Mouse (Mus musculus) neural tube, embryonic 13.5 days (tissue): ENCODE data around the gene Zranb3. TPM values are rescaled to one million over a fixed set of nuclear protein-coding genes. Genes with fewer than 3 reads are reported as not detected.

Experiments
- ATAC-seq: fragments of 200-750 bp; cut with Nextera tagmentation; 2 replicates; pipeline ENCODE4 v1.8.0; 2017; ENCODE audit warnings: low read depth, mild to moderate bottlenecking, moderate TSS enrichment, moderate library complexity
- H3K27ac ChIP-seq: fragments of 300-500 bp; sonication (generic); replicated peaks from 2 replicates; pipeline ENCODE4 v1.5.1; 2015; ENCODE audit warnings: moderate library complexity, mild to moderate bottlenecking, inconsistent platforms
- H3K27me3 ChIP-seq: fragments of 300-500 bp; sonication (generic); 2 replicates; pipeline ENCODE4 v1.6.1; 2015; ENCODE audit warnings: mild to moderate bottlenecking, inconsistent platforms
- H3K36me3 ChIP-seq: fragments of 300-500 bp; sonication (generic); 2 replicates; pipeline ENCODE4 v1.6.1; 2015; ENCODE audit warnings: mild to moderate bottlenecking, inconsistent platforms
- H3K4me1 ChIP-seq: fragments of 300-500 bp; sonication (generic); replicated peaks from 2 replicates; pipeline ENCODE4 v1.6.1; 2015; ENCODE audit warnings: inconsistent platforms
- H3K4me2 ChIP-seq: fragments of 300-500 bp; sonication (generic); 2 replicates; pipeline ENCODE4 v1.6.1; 2015; ENCODE audit warnings: inconsistent platforms, mild to moderate bottlenecking, moderate library complexity
- H3K4me3 ChIP-seq: fragments of 300-500 bp; sonication (generic); 2 replicates; pipeline ENCODE4 v1.5.1; 2015; ENCODE audit warnings: mild to moderate bottlenecking, inconsistent platforms
- H3K9ac ChIP-seq: fragments of 300-500 bp; sonication (generic); 2 replicates; pipeline ENCODE4 v1.6.1; 2015; ENCODE audit warnings: moderate library complexity, mild to moderate bottlenecking, inconsistent platforms
- H3K9me3 ChIP-seq: fragments of 300-500 bp; sonication (generic); 2 replicates; pipeline ENCODE4 v1.6.1; 2016; ENCODE audit warnings: inconsistent platforms
- WGBS: fragments of 180-500 bp; shearing (Covaris S2); methylation state at CpG from one replicate; pipeline ENCODE4 v1.1.7; 2015; 5-methylcytosine and 5-hydroxymethylcytosine counted together
- polyA plus RNA-seq: library from polyadenylated mRNA; unstranded; fragments of >200 nt; fragmentation: Nextera tagmentation; extraction: Ambion mirVana; gene quantifications from 2 replicates; pipeline ENCODE4 v1.2.1, GENCODE M21; 2015

Gene Zranb3
- polyA plus RNA-seq, 1 experiment from 2014 or later: 3.4 TPM

DNA sequence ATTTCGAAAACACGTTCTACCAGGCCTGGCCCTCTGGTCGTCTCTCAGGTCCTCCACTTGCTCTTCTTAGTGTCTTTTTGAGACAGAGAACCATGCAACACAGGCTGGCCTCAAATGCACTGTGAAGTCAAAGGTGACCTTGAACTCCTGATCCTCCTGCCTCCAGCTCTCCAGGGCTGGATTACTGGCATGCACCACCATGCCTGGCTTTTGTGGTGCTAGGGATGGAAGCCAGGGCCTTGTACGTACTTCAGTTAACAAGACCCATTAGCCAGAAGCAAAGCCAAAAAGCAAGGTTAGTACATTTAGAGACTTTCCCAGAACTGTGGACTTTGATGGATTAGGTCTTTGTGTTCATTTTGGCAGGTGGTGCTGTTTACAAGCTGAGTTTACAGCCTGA lies 150.6 kb downstream of the Zranb3 start:
- no peak overlapping the region for H3K4me2 ChIP-seq
- WGBS: 83% methylated on average over 4 of the region's 4 CpGs
- no peaks in the 10 kb centered on the region for H3K36me3 ChIP-seq
- no peaks in the 10 kb centered on the region for H3K27me3 ChIP-seq
- no peaks in the 10 kb centered on the region for H3K4me1 ChIP-seq
- no peak overlapping the region for H3K27ac ChIP-seq
- ATAC-seq: no peak
- H3K4me3 ChIP-seq: no peak overlapping the region
- H3K9ac ChIP-seq: no peak overlapping the region
- H3K9me3 ChIP-seq: peaks cover 5% of the 10 kb centered on the region; the same call in 1 of the 2 replicates

DNA sequence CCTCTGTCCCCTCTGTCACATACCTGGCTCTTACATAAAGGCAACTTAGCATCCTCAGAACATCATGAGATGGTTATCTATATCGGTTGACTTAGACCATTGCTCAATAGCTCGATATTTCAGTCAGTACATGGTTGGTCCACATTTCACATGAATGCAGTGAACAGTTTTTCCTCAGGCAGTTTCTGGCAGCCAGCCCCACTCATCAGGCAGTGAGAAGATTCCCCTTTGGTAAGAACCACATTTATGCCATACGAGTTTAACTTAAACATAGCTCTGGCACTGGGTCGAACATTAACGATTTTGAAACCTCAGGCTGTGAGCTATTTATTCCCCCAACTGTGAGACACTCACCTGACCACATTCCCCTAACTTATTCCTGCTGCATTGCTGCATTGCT lies 154.1 kb downstream of the Zranb3 start:
- H3K4me1 ChIP-seq: no peaks in the 10 kb centered on the region
- ATAC-seq: no peak
- H3K4me3 ChIP-seq: no peak overlapping the region
- WGBS: 96% methylated on average over 5 of the region's 5 CpGs
- no peak overlapping the region for H3K27ac ChIP-seq
- H3K36me3 ChIP-seq: peaks cover 11% of the 10 kb centered on the region
- H3K27me3 ChIP-seq: no peaks in the 10 kb centered on the region
- H3K9me3 ChIP-seq: peaks cover 5% of the 10 kb centered on the region; the same call in 1 of the 2 replicates
- no peak overlapping the region for H3K4me2 ChIP-seq
- no peak overlapping the region for H3K9ac ChIP-seq

DNA sequence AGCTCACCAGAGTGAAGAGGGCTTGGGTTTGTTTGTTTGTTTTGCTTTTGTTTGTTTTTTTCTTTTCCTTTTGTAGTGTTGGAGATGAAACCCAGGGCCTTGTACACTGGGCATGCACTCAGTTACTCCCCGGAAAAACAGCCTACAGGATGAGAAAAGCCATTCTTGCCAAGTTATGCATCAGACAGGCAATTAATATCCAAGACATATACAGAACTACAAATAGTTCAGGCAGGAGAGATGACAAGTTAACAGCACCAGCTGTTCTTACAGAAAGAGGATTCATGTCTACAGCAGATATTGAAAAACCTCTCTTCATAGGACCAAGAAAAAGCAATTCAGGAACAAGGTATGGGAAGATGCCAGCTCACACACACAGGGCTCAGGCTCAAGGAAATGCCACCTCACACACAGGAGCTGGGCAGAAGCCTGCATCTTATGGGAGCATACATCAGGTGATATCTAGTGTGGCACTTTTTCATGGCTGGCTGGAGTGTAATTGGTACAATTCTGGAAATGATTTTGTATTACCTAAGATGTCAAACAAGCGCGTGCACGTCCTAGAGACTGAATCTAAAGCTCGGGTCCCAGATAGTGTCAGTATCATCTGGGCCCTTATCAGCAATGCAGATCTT lies 156.1 kb downstream of the Zranb3 start:
- 94% methylated on average over 5 of the region's 5 CpGs for WGBS
- Histone ChIP-seq H3K9me3 (peaks cover 5% of the 10 kb centered on the region; the same call in 1 of the 2 replicates), H3K9ac (no peak overlapping the region), H3K27ac (no peak overlapping the region), H3K4me2 (no peak overlapping the region), H3K36me3 (peaks cover 30% of the 10 kb centered on the region), H3K27me3 (no peaks in the 10 kb centered on the region), H3K4me3 (no peak overlapping the region), H3K4me1 (no peaks in the 10 kb centered on the region)
- no peak for ATAC-seq

DNA sequence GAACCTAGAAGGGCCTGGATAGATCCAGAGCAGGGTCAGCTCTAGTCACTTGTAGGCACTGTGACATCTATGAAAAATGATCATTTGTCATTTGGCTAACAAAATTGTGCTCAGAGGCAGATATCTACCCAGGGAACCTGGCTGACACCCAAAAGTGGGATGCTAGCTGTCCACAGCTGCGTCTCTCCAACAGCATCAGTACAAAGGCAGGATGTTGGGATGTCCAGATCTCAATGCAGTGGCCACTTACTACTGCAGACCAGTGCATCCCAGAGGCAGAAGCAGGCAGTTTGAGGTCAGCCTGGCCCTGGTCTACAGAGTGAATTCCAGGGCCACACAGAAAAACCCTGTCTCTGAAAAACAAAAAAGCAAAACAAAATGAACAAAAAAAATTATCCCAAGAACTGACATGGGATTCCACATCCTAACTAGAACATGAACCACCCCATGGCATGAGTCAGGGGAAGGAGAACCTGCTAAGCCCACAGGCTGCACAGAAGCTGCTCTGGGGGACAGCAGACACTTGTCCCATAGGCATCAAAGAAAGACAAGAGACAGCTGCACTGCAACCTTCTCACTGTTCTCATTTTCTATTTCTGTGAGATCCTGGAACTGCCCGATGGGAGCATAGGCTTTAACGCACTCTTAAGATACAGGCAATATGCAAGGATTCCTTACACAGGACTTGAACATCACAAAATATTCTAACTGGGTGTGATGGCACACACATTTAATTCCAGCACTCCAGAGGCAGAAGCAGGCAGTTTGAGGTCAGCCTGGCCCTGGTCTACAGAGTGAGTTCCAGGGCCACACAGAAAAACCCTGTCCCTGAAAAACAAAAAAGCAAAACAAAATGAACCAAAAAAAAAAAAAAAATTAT lies 156.9 kb downstream of the Zranb3 start:
- H3K4me3 ChIP-seq: no peak overlapping the region
- 83% methylated on average over 3 of the region's 3 CpGs for WGBS
- peaks cover 5% of the 10 kb centered on the region; the same call in 1 of the 2 replicates for H3K9me3 ChIP-seq
- H3K36me3 ChIP-seq: peaks cover 38% of the 10 kb centered on the region
- H3K4me1 ChIP-seq: no peaks in the 10 kb centered on the region
- no peaks in the 10 kb centered on the region for H3K27me3 ChIP-seq
- no peak for ATAC-seq
- no peak overlapping the region for H3K9ac ChIP-seq
- H3K27ac ChIP-seq: no peak overlapping the region
- no peak overlapping the region for H3K4me2 ChIP-seq

DNA sequence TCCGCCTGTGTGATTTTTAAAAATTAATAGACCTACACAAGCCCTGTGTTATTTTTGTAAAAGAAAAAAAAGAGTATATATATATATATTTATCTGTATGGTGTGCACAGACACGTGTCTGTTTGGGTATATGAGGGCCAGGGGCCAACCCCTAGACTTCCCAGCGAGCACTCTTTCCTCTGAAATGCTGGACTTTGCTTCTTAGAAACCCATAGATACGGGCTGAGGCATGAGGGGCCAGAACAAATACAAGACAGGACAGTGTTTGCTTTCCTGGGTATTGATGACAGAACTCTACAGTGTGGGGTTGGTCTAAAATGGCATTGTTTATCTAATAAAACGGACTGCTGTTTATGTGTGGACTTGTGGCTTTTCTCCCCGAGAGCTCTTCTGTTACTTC lies 159.3 kb downstream of the Zranb3 start:
- Histone ChIP-seq H3K4me1 (no peaks in the 10 kb centered on the region), H3K4me3 (no peak overlapping the region), H3K9me3 (peaks cover 5% of the 10 kb centered on the region; the same call in 1 of the 2 replicates), H3K27me3 (no peaks in the 10 kb centered on the region), H3K4me2 (no peak overlapping the region), H3K9ac (no peak overlapping the region), H3K27ac (no peak overlapping the region), H3K36me3 (peaks cover 63% of the 10 kb centered on the region)
- no peak for ATAC-seq
- WGBS: 86% methylated on average over 6 of the region's 6 CpGs

DNA sequence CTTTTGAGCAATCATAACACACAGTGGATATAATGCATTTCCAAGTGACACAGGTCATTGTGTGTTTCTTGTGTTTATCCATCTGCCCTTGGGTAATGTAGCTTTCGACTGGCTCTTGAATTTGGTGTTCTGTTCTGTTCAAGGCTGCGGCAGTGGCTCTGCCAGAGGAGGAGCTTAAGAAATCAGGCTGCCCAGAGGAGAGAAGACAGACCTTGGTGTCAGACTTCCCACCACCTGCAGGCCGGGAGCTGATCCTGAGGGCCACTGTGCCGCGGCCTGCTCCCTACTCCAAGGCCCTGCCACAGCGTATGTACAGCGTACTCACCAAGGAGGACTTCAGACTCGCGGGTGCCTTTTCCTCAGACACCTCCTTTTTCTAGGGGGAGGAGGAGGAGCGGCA lies 160.6 kb downstream of the Zranb3 start:
- Histone ChIP-seq H3K36me3 (peaks cover 75% of the 10 kb centered on the region), H3K9ac (no peak overlapping the region), H3K9me3 (no peaks in the 10 kb centered on the region), H3K4me2 (no peak overlapping the region), H3K27ac (no peak overlapping the region), H3K4me1 (no peaks in the 10 kb centered on the region), H3K27me3 (no peaks in the 10 kb centered on the region), H3K4me3 (no peak overlapping the region)
- 96% methylated on average over 10 of the region's 10 CpGs for WGBS
- ATAC-seq: no peak

DNA sequence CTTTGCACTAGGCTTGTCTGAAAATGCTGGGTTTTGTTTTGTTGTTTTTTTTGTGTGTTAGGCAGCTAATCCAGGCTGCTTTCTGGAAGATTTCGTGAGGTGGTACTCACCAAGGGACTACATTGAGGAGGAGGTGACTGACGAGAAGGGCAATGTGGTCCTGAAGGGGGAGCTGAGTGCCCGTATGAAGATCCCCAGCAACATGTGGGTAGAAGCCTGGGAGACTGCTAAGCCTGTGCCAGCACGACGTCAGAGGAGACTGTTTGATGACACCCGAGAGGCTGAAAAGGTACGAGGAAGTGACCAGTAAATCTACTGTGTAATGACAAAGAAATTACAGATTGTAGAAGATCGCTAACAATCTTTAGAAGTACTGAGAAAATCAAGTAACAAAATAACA lies 165.6 kb downstream of the Zranb3 start:
- no peak for ATAC-seq

DNA sequence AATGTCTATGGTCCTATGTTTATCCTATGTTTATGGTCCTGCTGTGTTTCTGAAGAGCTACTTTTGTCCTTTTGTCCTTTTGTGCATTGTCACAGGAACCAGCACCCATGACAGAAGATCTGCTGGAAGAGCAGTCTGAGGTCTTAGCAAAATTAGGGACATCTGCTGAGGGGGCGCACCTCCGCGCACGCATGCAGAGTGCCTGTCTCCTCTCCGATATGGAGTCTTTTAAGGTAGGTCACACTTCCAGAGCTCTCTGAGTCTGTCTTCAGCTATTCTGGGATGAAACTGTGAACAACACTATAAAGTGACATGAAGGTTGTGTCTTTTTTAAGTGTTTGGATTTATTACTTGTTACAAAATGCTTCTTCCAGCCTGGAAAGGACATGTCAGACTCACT lies 168.5 kb downstream of the Zranb3 start:
- Histone ChIP-seq H3K4me2 (no peak overlapping the region), H3K27me3 (no peaks in the 10 kb centered on the region), H3K27ac (no peak overlapping the region), H3K9ac (no peak overlapping the region), H3K4me3 (no peak overlapping the region), H3K36me3 (peaks cover 75% of the 10 kb centered on the region), H3K4me1 (no peaks in the 10 kb centered on the region), H3K9me3 (no peaks in the 10 kb centered on the region)
- 96% methylated on average over 5 of the region's 5 CpGs for WGBS
- ATAC-seq: no peak

More for the DNA sequence above, 165.6 kb downstream of the Zranb3 start:
- Histone ChIP-seq H3K27ac (no peak overlapping the region), H3K9me3 (no peaks in the 10 kb centered on the region), H3K4me1 (no peaks in the 10 kb centered on the region), H3K4me2 (no peak overlapping the region), H3K36me3 (peaks cover 84% of the 10 kb centered on the region), H3K4me3 (no peak overlapping the region), H3K9ac (no peak overlapping the region), H3K27me3 (no peaks in the 10 kb centered on the region)
- WGBS: 72% methylated on average over 8 of the region's 8 CpGs

DNA sequence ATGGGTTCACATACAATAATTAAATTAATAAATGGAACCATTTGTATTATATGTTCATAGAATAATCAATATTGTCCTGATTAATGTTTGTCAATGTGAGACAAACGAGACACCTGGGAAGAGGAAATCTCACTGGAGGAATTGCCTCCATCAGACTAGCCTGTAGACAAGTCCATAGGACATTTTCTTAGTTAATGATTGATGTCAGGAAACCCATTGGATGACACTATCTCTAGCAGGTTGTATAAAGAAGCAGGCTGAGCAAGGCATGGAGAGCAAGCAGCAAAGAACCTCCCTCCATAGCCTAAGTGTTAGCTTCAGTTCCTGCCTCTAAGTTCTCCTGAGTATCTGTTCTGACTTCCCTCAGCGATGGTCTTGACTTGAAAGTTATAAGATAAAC lies 169.4 kb downstream of the Zranb3 start:
- 91% methylated on average over 2 of the region's 2 CpGs for WGBS
- Histone ChIP-seq H3K9ac (no peak overlapping the region), H3K9me3 (no peaks in the 10 kb centered on the region), H3K27me3 (no peaks in the 10 kb centered on the region), H3K36me3 (peaks cover 72% of the 10 kb centered on the region), H3K27ac (no peak overlapping the region), H3K4me2 (no peak overlapping the region), H3K4me3 (no peak overlapping the region), H3K4me1 (no peaks in the 10 kb centered on the region)
- no peak for ATAC-seq

DNA sequence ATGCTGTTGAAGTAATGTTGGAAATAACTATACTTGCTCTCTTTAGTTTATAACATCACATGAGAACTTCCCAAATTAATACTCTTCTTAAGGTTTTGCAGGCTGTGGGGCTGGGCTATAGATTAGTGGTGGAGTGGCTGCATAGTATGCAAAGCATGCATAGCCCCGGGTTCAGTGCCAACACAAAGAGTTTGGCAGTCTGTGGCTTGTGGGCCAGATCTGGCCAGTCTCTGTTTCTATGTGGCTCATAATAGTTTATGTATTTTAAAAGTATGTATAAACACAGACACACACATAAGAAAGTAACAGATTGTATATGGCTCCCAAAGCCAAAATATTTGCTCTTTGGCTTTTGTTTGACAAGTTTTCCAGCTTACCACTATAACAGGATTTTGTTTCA lies 187.0 kb downstream of the Zranb3 start:
- H3K9ac ChIP-seq: no peak overlapping the region
- WGBS: 82% methylated on average over 1 of the region's 1 CpGs
- no peaks in the 10 kb centered on the region for H3K9me3 ChIP-seq
- H3K36me3 ChIP-seq: peaks cover 27% of the 10 kb centered on the region
- no peak overlapping the region for H3K27ac ChIP-seq
- H3K4me2 ChIP-seq: no peak overlapping the region
- no peaks in the 10 kb centered on the region for H3K27me3 ChIP-seq
- no peaks in the 10 kb centered on the region for H3K4me1 ChIP-seq
- no peak overlapping the region for H3K4me3 ChIP-seq
- ATAC-seq: no peak

DNA sequence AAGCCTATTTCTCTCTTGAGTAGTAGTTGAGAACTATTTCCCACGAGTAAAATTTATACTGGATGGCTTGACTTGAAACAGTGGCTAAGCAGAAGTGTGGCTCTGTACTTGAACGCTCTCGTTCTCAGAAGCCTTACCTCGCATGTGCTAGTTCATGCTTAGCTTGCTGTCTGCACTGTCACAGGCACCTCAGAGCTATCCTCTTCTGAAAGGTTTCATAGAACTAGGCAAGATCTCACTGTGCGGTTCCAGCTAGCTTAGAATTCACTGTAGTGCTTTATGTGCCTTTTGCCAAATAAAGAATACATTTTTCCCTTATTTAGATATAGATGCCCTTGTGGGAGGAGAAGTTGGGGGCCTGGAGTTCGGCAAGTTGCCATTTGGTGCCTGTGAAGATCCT lies 187.5 kb downstream of the Zranb3 start:
- no peak overlapping the region for H3K4me3 ChIP-seq
- H3K4me1 ChIP-seq: no peaks in the 10 kb centered on the region
- no peaks in the 10 kb centered on the region for H3K27me3 ChIP-seq
- no peaks in the 10 kb centered on the region for H3K9me3 ChIP-seq
- peaks cover 25% of the 10 kb centered on the region for H3K36me3 ChIP-seq
- no peak for ATAC-seq
- H3K9ac ChIP-seq: no peak overlapping the region
- no peak overlapping the region for H3K4me2 ChIP-seq
- 88% methylated on average over 6 of the region's 6 CpGs for WGBS
- no peak overlapping the region for H3K27ac ChIP-seq

DNA sequence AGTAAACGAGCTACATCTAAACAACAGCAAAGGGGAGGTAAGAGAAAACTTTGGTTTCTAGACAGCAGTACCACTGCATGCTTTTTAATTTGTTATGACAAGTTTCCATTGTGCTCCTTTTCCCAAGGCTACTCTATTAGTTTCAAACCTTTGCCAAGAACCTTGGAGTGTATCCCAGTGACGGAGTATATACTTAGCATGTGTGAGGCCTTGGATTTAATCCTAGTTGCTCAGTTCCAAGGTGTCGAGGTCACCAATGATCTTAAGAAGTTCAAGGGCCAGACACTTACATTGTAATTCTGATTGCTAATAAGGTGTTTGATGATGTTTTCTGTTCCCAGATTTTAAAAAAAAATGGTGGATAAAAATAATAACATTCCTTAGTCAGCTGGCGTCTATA lies 189.7 kb downstream of the Zranb3 start:
- no peak overlapping the region for H3K27ac ChIP-seq
- no peaks in the 10 kb centered on the region for H3K4me1 ChIP-seq
- H3K27me3 ChIP-seq: no peaks in the 10 kb centered on the region
- H3K4me3 ChIP-seq: no peak overlapping the region
- H3K36me3 ChIP-seq: peaks cover 18% of the 10 kb centered on the region
- H3K9ac ChIP-seq: no peak overlapping the region
- H3K9me3 ChIP-seq: no peaks in the 10 kb centered on the region
- WGBS: 87% methylated on average over 4 of the region's 4 CpGs
- no peak for ATAC-seq
- H3K4me2 ChIP-seq: no peak overlapping the region
